39 mouse cellular contexts compared by ENCODE assay signal in genomic region chr7:71401032-71401431, GRCm38 (mm10). TPM values are rescaled to one million over a fixed set of nuclear protein-coding genes. Genes with fewer than 3 reads are reported as not detected.
DNase-seq lines count a peak whose midpoint lies in the region; ATAC-seq and TF ChIP-seq lines count a peak whose summit lies in the region.
"Had no signal": no experiment of that assay in that cellular context is flagged by ENCODE, and none has a peak within 500 bp of the region (broad histone marks: within the 10 kb centered on the region; RNA-seq: fewer than 3 reads in every experiment).

No protein-coding gene starts in this region.

- H3K27me3 ChIP-seq in heart, embryonic 13.5 days (replicated peaks): no peaks in the 10 kb centered on the region
- H3K27me3 ChIP-seq in kidney, embryonic 15.5 days: no peaks in the 10 kb centered on the region
- no peaks in the 10 kb centered on the region for H3K27me3 ChIP-seq in lung, embryonic 15.5 days
- no peaks in the 10 kb centered on the region for H3K27me3 ChIP-seq in hindbrain, postnatal 0 days (ENCODE audit: insufficient read depth, low read length)
- H3K27me3 ChIP-seq: embryonic facial prominence, embryonic 15.5 days; limb, embryonic 12.5 days; liver, embryonic 15.5 days; Patski had no signal

- peak overlapping the region; percentile 60; the same call in 1 of the 2 replicates for H3K27ac ChIP-seq in heart, embryonic 13.5 days (replicated peaks)
- H3K27ac ChIP-seq in kidney, embryonic 15.5 days: peak overlapping the region; percentile 91
- H3K27ac ChIP-seq in lung, embryonic 15.5 days: peak overlapping the region; percentile 83
- H3K27ac ChIP-seq in hindbrain, postnatal 0 days: no peak overlapping the region
- H3K27ac ChIP-seq: embryonic facial prominence, embryonic 10.5 days; embryonic facial prominence, embryonic 15.5 days; forebrain, embryonic 12.5 days; hindbrain, embryonic 14.5 days; layer of hippocampus, adult 2 months; left cerebral cortex, adult 2 months; limb, embryonic 12.5 days; liver, embryonic 15.5 days had no signal

- no peaks in the 10 kb centered on the region for H3K4me1 ChIP-seq in heart, embryonic 13.5 days
- H3K4me1 ChIP-seq in kidney, embryonic 15.5 days: peaks cover 21% of the 10 kb centered on the region
- H3K4me1 ChIP-seq in lung, embryonic 15.5 days: peaks cover 17% of the 10 kb centered on the region
- no peaks in the 10 kb centered on the region for H3K4me1 ChIP-seq in hindbrain, postnatal 0 days (ENCODE audit: insufficient read depth, low read length)
- H3K4me1 ChIP-seq: embryonic facial prominence, embryonic 15.5 days; forebrain, embryonic 12.5 days; limb, embryonic 12.5 days; liver, embryonic 15.5 days had no signal

- no peak for ATAC-seq in heart, embryonic 13.5 days (ENCODE audit: extremely low read depth, insufficient number of reproducible peaks, low FRiP score, low TSS enrichment)
- no peak for ATAC-seq in kidney, embryonic 15.5 days (replicated peaks; ENCODE audit: low FRiP score)
- ATAC-seq in lung, embryonic 15.5 days (ENCODE audit: borderline replicate concordance, extremely low read depth, low FRiP score, low TSS enrichment): no peak
- no peak for ATAC-seq in hindbrain, postnatal 0 days
- ATAC-seq: forebrain, postnatal 0 days; inflammation-experienced regulatory T-cells, adult 6 months; midbrain, embryonic 16.5 days; Patski had no signal

- no peak for TF ChIP-seq CTCF in hindbrain, postnatal 0 days (IDR thresholded peaks at IDR 0.05; ENCODE audit: low read depth)

- 70% methylated on average over 2 of the region's 2 CpGs for WGBS in heart, embryonic 13.5 days
- WGBS in kidney, embryonic 15.5 days: 12% methylated on average over 2 of the region's 2 CpGs
- 25% methylated on average over 2 of the region's 2 CpGs for WGBS in lung, embryonic 15.5 days
- 82% methylated on average over 2 of the region's 2 CpGs for WGBS in hindbrain, postnatal 0 days

- H3K4me2 ChIP-seq in heart, embryonic 13.5 days: no peak overlapping the region
- H3K4me2 ChIP-seq in kidney, embryonic 15.5 days: no peak overlapping the region
- H3K4me2 ChIP-seq in lung, embryonic 15.5 days: no peak overlapping the region
- no peak overlapping the region for H3K4me2 ChIP-seq in hindbrain, postnatal 0 days (ENCODE audit: low read depth, low read length)
- H3K4me2 ChIP-seq: embryonic facial prominence, embryonic 15.5 days; forebrain, embryonic 12.5 days; hindbrain, embryonic 14.5 days; limb, embryonic 12.5 days; liver, embryonic 15.5 days; midbrain, embryonic 11.5 days had no signal

- no peak overlapping the region for H3K9ac ChIP-seq in heart, embryonic 13.5 days
- H3K9ac ChIP-seq in kidney, embryonic 15.5 days: no peak overlapping the region
- H3K9ac ChIP-seq in lung, embryonic 15.5 days: no peak overlapping the region
- H3K9ac ChIP-seq in hindbrain, postnatal 0 days (replicated peaks; ENCODE audit: low read length): no peak overlapping the region
- H3K9ac ChIP-seq: embryonic facial prominence, embryonic 15.5 days; forebrain, embryonic 12.5 days; forebrain, postnatal 0 days; hindbrain, embryonic 14.5 days; limb, embryonic 12.5 days; liver, embryonic 15.5 days had no signal

- H3K36me3 ChIP-seq in heart, embryonic 13.5 days: no peaks in the 10 kb centered on the region
- no peaks in the 10 kb centered on the region for H3K36me3 ChIP-seq in kidney, embryonic 15.5 days
- H3K36me3 ChIP-seq in lung, embryonic 15.5 days: no peaks in the 10 kb centered on the region
- H3K36me3 ChIP-seq in hindbrain, postnatal 0 days (ENCODE audit: insufficient read depth, low read length): no peaks in the 10 kb centered on the region
- H3K36me3 ChIP-seq: embryonic facial prominence, embryonic 10.5 days; embryonic facial prominence, embryonic 15.5 days; forebrain, embryonic 12.5 days; limb, embryonic 12.5 days; liver, embryonic 15.5 days had no signal

- H3K9me3 ChIP-seq in heart, embryonic 13.5 days: no peaks in the 10 kb centered on the region
- no peaks in the 10 kb centered on the region for H3K9me3 ChIP-seq in kidney, embryonic 15.5 days (replicated peaks)
- no peaks in the 10 kb centered on the region for H3K9me3 ChIP-seq in lung, embryonic 15.5 days
- no peaks in the 10 kb centered on the region for H3K9me3 ChIP-seq in hindbrain, postnatal 0 days (ENCODE audit: low read length)
- H3K9me3 ChIP-seq: embryonic facial prominence, embryonic 10.5 days; embryonic facial prominence, embryonic 15.5 days; forebrain, embryonic 12.5 days; limb, embryonic 12.5 days; liver, embryonic 15.5 days had no signal

- no peak for DNase-seq in heart, postnatal 4 days
- no peak for DNase-seq in kidney, postnatal 36 days
- no peak for DNase-seq in lung, adult 18-20 months
- no peak for DNase-seq in hindbrain, postnatal 0 days (ENCODE audit: low spot score)
- DNase-seq: adrenal gland, postnatal 10 days; cerebellum, adult 8-10 months; cerebellum, postnatal 25 days; forebrain, postnatal 0 days; lung, postnatal 14 days; right cerebral cortex, postnatal 25 days; thymus, adult 2 months; thymus, postnatal 36 days had no signal

- H3K4me3 ChIP-seq in heart, embryonic 13.5 days: no peak overlapping the region
- no peak overlapping the region for H3K4me3 ChIP-seq in kidney, embryonic 15.5 days (replicated peaks)
- H3K4me3 ChIP-seq in lung, embryonic 15.5 days: no peak overlapping the region
- H3K4me3 ChIP-seq in hindbrain, postnatal 0 days (ENCODE audit: low read length): no peak overlapping the region
- H3K4me3 ChIP-seq: embryonic facial prominence, embryonic 10.5 days; embryonic facial prominence, embryonic 15.5 days; forebrain, embryonic 12.5 days; layer of hippocampus, adult 2 months; left cerebral cortex, adult 2 months; limb, embryonic 12.5 days; liver, embryonic 15.5 days had no signal

RNA-seq across cellular contexts. Expression of gene Gm10295, which starts 49.7 kb away (rescaled TPM):
- not detected in 2 replicates for polyA plus RNA-seq in heart, embryonic 13.5 days (2015; fragmentation: Nextera tagmentation; extraction: Ambion mirVana)
- not detected for total RNA-seq in heart, postnatal 4 days (2021)
- polyA plus RNA-seq in kidney, embryonic 15.5 days (2015; fragmentation: Nextera tagmentation; extraction: Ambion mirVana): not detected in 2 replicates
- polyA plus RNA-seq in lung, embryonic 15.5 days (2015; fragmentation: Nextera tagmentation; extraction: Ambion mirVana): not detected in 2 replicates
- total RNA-seq in hindbrain, postnatal 0 days (2014; rRNA removed): not detected in 2 replicates
- not detected in 2 replicates for polyA plus RNA-seq in hindbrain, postnatal 0 days (2015; fragmentation: Nextera tagmentation; extraction: Ambion mirVana)
- total RNA-seq: adrenal gland, postnatal 10 days; forebrain, postnatal 0 days; gastrocnemius, adult 8-10 months; gastrocnemius, postnatal 4 days; heart, adult 8-10 months; hematopoietic stem cell, adult 5-6 weeks; layer of hippocampus, adult 2 months; layer of hippocampus, postnatal 14 days; left cerebral cortex, adult 2 months; left cerebral cortex, postnatal 25 days; liver, adult 2 months; megakaryocyte progenitor cell, adult 5-6 weeks; MEL; neutrophil, adult 5-6 weeks had no signal
- polyA plus RNA-seq: embryonic facial prominence, embryonic 10.5 days; embryonic facial prominence, embryonic 15.5 days; forebrain, embryonic 12.5 days; forebrain, postnatal 0 days; heart, embryonic 16.5 days; hindbrain, embryonic 14.5 days; limb, embryonic 12.5 days; liver, adult 2 months; liver, embryonic 15.5 days; midbrain, embryonic 16.5 days; neural tube, embryonic 11.5 days; Patski; thymus, adult 2 months had no signal
